Mouse (Mus musculus) kidney, embryonic 14.5 days (tissue): ENCODE measurements at regions not wholly inside any gene's neighbourhood (a gene's known extent, or its start where the extent isn't known, plus 50 kb on each side); places are given as distances from the start of the nearest gene placed in this dataset.

ENCODE experiments used
- ATAC-seq: fragments of 200-750 bp; cut with Nextera tagmentation; 2 replicates; pipeline ENCODE4 v1.8.0; 2017; ENCODE audit warnings: moderate number of reproducible peaks, mild to moderate bottlenecking, moderate TSS enrichment, moderate library complexity; ENCODE audit not compliant: low FRiP score, low TSS enrichment
- H3K27ac ChIP-seq: fragments of 300-500 bp; sonication (generic); 2 replicates; pipeline ENCODE4 v1.5.1; 2014; ENCODE audit warnings: low read depth, mild to moderate bottlenecking, low read length, moderate library complexity, mixed read lengths
- H3K27me3 ChIP-seq: fragments of 300-500 bp; sonication (generic); 2 replicates; pipeline ENCODE4 v1.6.1; 2014; ENCODE audit warnings: mild to moderate bottlenecking, low read length; ENCODE audit not compliant: control insufficient read depth, insufficient read depth
- H3K36me3 ChIP-seq: fragments of 300-500 bp; sonication (generic); 2 replicates; pipeline ENCODE4 v1.6.1; 2014; ENCODE audit warnings: low read length, mixed read lengths; ENCODE audit not compliant: control insufficient read depth, insufficient read depth
- H3K4me1 ChIP-seq: fragments of 300-500 bp; sonication (generic); 2 replicates; pipeline ENCODE4 v1.6.1; 2014; ENCODE audit warnings: low read length, mixed read lengths; ENCODE audit not compliant: control insufficient read depth, insufficient read depth
- H3K4me2 ChIP-seq: fragments of 300-500 bp; sonication (generic); replicated peaks from 2 replicates; pipeline ENCODE4 v1.6.1; 2014; ENCODE audit warnings: low read depth, mild to moderate bottlenecking, low read length
- H3K4me3 ChIP-seq: fragments of 300-500 bp; sonication (generic); 2 replicates; pipeline ENCODE4 v1.5.1; 2014; ENCODE audit warnings: mild to moderate bottlenecking, low read length
- H3K9ac ChIP-seq: fragments of 300-500 bp; sonication (generic); 2 replicates; pipeline ENCODE4 v1.6.1; 2014; ENCODE audit warnings: low read depth, mild to moderate bottlenecking, low read length, moderate library complexity
- H3K9me3 ChIP-seq: fragments of 300-500 bp; sonication (generic); 2 replicates; pipeline ENCODE4 v1.6.1; 2016; ENCODE audit warnings: low read length; ENCODE audit not compliant: control insufficient read depth
- WGBS: fragments of 180-500 bp; shearing (Covaris S2); extraction: QIAGEN DNeasy Blood & Tissue Kit; methylation state at CpG from one replicate; pipeline ENCODE4 v1.1.7; 2014; 5-methylcytosine and 5-hydroxymethylcytosine counted together

- Histone ChIP-seq H3K27ac (no peak overlapping the region), H3K4me3 (no peak overlapping the region), H3K36me3 (no peaks in the 10 kb centered on the region), H3K27me3 (no peaks in the 10 kb centered on the region), H3K4me2 (no peak overlapping the region), H3K9me3 (no peaks in the 10 kb centered on the region), H3K9ac (no peak overlapping the region), H3K4me1 (no peaks in the 10 kb centered on the region)
- no peak for ATAC-seq
- WGBS = 74% methylated on average over 6 of the region's 6 CpGs
Measured at GRCm38 (mm10) chr15:62460026-62460607, 1384.9 kb downstream of the Gsdmc2 start.

- H3K9me3 ChIP-seq = no peaks in the 10 kb centered on the region
- H3K4me3 ChIP-seq = no peak overlapping the region
- WGBS = 27% methylated on average over 2 of the region's 2 CpGs
- H3K36me3 ChIP-seq = no peaks in the 10 kb centered on the region
- H3K4me2 ChIP-seq = no peak overlapping the region
- no peaks in the 10 kb centered on the region for H3K4me1 ChIP-seq
- H3K9ac ChIP-seq = no peak overlapping the region
- no peak for ATAC-seq
- H3K27me3 ChIP-seq = no peaks in the 10 kb centered on the region
- H3K27ac ChIP-seq = no peak overlapping the region
Measured at GRCm38 (mm10) chr15:62457990-62458389, 1387.0 kb downstream of the Gsdmc2 start.

- Histone ChIP-seq H3K9me3 (no peaks in the 10 kb centered on the region), H3K4me1 (no peaks in the 10 kb centered on the region), H3K27ac (no peak overlapping the region), H3K27me3 (no peaks in the 10 kb centered on the region), H3K4me3 (no peak overlapping the region), H3K4me2 (no peak overlapping the region), H3K9ac (no peak overlapping the region), H3K36me3 (no peaks in the 10 kb centered on the region)
- no peak for ATAC-seq
- 59% methylated on average over 4 of the region's 4 CpGs for WGBS
Measured at GRCm38 (mm10) chr15:62457051-62457664, 1387.8 kb downstream of the Gsdmc2 start.

DNA sequence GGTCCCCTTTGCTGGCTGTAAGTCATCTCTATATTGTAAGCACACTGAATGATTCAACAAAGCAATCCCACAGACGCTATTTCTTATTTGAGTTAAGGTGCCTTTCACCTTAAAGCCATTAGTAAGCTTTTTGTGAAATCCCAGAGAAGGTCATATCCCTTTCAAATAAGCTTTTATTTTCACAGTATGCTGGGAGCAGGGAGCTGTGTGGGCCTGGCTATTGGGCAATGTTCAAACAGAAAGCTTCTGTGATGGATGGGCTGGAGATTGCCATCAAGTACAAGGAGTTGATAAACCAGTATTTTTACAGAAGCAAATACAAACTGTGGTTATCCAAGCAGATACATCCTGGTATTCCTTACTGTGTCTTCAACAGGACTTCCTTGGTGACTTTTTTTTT is 1389.0 kb downstream of the Gsdmc2 start:
- Histone ChIP-seq H3K4me3 (no peak overlapping the region), H3K4me2 (no peak overlapping the region), H3K9ac (no peak overlapping the region), H3K27me3 (no peaks in the 10 kb centered on the region), H3K36me3 (no peaks in the 10 kb centered on the region), H3K4me1 (no peaks in the 10 kb centered on the region), H3K9me3 (no peaks in the 10 kb centered on the region), H3K27ac (no peak overlapping the region)
- no peak for ATAC-seq
- WGBS = 58% methylated on average over 1 of the region's 1 CpGs

DNA sequence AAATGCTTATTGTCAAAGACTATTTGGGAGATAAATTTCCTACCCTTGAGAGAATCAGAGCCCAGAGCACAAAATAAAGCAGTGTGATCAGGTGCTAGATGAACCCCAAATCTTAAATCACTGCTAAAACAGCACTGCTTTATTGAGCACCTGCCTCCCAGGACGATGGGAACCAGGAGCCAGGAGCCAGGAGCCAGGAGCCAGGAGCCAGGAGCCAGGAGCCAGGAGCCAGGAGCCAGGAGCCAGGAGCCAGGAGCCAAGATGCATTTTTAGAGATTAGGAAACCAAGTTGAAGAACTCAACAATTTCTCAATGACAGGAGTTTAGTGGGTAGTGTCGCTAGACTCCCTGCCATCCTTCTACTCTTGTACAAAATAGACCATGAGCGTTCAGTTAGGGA is 1396.9 kb downstream of the Gsdmc2 start:
- ATAC-seq = no peak
- H3K4me1 ChIP-seq = no peaks in the 10 kb centered on the region
- no peaks in the 10 kb centered on the region for H3K36me3 ChIP-seq
- no peaks in the 10 kb centered on the region for H3K9me3 ChIP-seq
- no peak overlapping the region for H3K27ac ChIP-seq
- H3K4me2 ChIP-seq = no peak overlapping the region
- no peaks in the 10 kb centered on the region for H3K27me3 ChIP-seq
- H3K9ac ChIP-seq = no peak overlapping the region
- H3K4me3 ChIP-seq = no peak overlapping the region
- 89% methylated on average over 3 of the region's 3 CpGs for WGBS

DNA sequence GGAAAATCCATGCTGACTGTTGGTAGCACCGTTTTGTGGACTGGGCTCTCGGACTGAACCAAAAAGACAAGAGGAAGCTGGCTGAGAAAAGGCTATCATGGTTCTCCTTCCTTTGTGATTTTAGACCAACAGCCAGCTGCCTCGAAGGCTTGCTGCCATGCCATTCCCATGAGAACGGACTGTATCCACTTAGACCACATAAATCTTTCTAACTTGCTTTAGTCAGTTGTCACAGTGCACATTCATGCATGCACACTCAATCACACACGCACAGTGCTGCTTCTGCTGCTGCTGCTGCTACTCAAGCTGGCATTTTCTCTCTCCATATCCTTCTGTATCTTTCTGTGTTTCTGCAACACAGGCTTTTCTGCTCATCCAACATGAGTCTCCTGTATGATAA is 1405.8 kb downstream of the Gsdmc2 start:
- Histone ChIP-seq H3K9me3 (no peaks in the 10 kb centered on the region), H3K9ac (no peak overlapping the region), H3K4me1 (no peaks in the 10 kb centered on the region), H3K36me3 (no peaks in the 10 kb centered on the region), H3K4me3 (no peak overlapping the region), H3K27me3 (no peaks in the 10 kb centered on the region), H3K27ac (no peak overlapping the region), H3K4me2 (no peak overlapping the region)
- WGBS = 35% methylated on average over 5 of the region's 5 CpGs
- no peak for ATAC-seq

DNA sequence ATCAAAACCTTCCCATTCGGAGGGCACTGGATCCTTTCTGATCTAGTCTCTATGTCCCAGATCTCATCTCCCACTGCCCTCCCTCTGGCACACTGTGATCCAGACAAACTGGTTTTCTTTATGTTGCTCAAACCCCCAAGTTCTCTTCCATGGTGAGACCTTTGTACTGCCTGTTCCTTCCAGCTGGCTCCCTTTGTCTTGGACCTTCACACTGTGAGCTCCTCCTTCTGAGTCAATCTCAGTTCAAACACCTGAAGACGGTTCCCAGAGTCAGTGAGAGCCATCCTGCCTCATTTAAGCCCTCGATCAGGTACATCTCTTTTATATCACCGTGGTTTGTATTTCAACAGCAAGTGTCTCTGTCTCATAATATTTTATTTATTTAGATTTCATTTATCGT is 1408.3 kb downstream of the Gsdmc2 start:
- Histone ChIP-seq H3K36me3 (no peaks in the 10 kb centered on the region), H3K4me3 (no peak overlapping the region), H3K4me1 (no peaks in the 10 kb centered on the region), H3K27ac (no peak overlapping the region), H3K9me3 (no peaks in the 10 kb centered on the region), H3K4me2 (no peak overlapping the region), H3K27me3 (no peaks in the 10 kb centered on the region), H3K9ac (no peak overlapping the region)
- no peak for ATAC-seq
- 88% methylated on average over 5 of the region's 5 CpGs for WGBS

DNA sequence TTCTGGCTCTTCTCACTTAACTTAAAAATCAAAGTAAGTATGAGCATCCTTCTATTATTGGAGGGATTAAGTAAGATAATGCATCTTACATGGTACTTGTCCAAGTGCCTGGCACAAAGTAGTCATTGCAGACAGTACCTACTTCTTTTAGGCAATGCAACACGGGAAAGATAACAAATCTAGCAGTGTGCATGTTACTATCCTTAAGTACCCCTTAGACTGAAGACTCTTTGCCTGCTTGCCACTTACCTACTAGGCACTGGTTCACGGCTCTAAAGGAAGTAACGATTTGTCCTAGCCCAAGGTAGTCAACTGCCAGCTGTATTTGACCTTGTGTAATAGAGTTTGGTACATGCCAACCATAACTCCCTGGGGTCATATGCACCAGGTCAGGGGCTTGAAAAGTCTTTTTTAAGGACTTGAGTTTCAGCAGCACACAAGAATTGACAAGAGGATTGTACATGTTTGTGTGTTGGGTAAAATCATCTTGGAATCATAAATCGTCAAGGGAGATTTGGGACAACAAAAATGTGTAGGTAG is 1409.8 kb downstream of the Gsdmc2 start:
- Histone ChIP-seq H3K27ac (no peak overlapping the region), H3K4me2 (no peak overlapping the region), H3K4me3 (no peak overlapping the region), H3K9ac (no peak overlapping the region), H3K9me3 (no peaks in the 10 kb centered on the region), H3K4me1 (no peaks in the 10 kb centered on the region), H3K36me3 (no peaks in the 10 kb centered on the region), H3K27me3 (no peaks in the 10 kb centered on the region)
- no peak for ATAC-seq
- WGBS = 95% methylated on average over 4 of the region's 4 CpGs

DNA sequence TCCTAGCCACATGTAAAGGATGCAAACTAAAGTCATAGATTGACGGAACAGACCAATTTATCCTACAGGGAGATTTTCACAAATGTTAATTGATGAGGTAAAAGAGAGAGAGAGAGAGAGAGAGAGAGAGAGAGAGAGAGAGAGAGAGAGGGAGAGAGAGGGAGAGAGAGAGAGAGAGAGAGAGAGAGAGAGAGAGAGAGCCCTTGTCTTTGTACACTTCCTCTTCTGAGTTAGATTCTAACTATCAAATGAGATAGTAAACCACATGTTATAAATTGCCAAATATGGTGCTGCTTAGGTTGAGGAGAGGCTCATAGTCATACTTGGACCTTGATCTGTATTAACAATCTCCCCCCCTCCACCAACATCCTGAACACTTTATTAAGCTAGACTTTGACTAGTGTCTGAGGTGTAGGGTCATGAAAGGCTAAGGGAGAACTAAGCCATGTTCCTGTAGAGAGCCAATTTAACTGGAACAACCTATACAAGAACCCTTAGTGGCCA is 1412.2 kb downstream of the Gsdmc2 start:
- no peak overlapping the region for H3K4me3 ChIP-seq
- ATAC-seq = no peak
- H3K9ac ChIP-seq = no peak overlapping the region
- 100% methylated on average over 1 of the region's 1 CpGs for WGBS
- no peaks in the 10 kb centered on the region for H3K27me3 ChIP-seq
- H3K36me3 ChIP-seq = no peaks in the 10 kb centered on the region
- no peak overlapping the region for H3K4me2 ChIP-seq
- no peak overlapping the region for H3K27ac ChIP-seq
- H3K4me1 ChIP-seq = no peaks in the 10 kb centered on the region
- no peaks in the 10 kb centered on the region for H3K9me3 ChIP-seq
